Mouse (Mus musculus) embryo, embryonic 11 days (tissue): ENCODE results near the gene Slc22a14.

Source experiments
- DNase-seq: peaks from one replicate; pipeline ENCODE4 v3.0.0-alpha.2; 2015

Gene Slc22a14

GRCm38 (mm10) chr9:119122596-119123369, 242.6 kb downstream of the Slc22a14 start:
- DNase-seq, result no peak

- no peak for DNase-seq
These were observed 245.2 kb downstream of the Slc22a14 start for GRCm38 (mm10) chr9:119120168-119120560.
